Mouse (Mus musculus) c-Kit-positive CD71-positive TER-119-negative erythroid progenitor cells, embryonic 14.5 days (primary cell): ENCODE data around the gene Wdr46.
"Not testable (repeated sequence)": the region's sequence is repeated elsewhere in the genome, so short reads cannot be mapped to it uniquely, and the experiment has no call there.

ENCODE experiments used
- DNase-seq: peaks from one replicate; pipeline ENCODE4 v3.0.0-alpha.2; 2013; ENCODE audit warnings: low read depth

The Wdr46 gene

DNA sequence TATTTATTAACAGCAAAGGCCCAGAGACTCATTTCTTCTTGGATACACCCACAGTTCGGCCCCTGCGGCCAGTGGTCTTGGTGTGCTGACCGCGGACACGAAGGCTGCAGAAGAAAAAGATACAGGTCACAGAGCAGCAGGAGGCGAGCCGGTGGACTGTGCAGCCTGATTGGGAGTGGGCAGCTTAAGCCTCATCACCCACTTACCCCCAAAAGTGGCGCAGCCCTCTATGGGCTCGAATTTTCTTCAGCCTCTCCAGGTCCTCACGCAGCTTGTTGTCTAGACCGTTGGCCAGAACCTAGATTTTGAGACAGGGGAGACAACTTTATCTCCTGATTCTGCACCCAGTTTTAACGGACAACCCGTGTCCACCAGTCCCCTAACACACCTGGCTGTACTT is 11.6 kb downstream of the Wdr46 start:
- DNase-seq: not testable (repeated sequence)

DNA sequence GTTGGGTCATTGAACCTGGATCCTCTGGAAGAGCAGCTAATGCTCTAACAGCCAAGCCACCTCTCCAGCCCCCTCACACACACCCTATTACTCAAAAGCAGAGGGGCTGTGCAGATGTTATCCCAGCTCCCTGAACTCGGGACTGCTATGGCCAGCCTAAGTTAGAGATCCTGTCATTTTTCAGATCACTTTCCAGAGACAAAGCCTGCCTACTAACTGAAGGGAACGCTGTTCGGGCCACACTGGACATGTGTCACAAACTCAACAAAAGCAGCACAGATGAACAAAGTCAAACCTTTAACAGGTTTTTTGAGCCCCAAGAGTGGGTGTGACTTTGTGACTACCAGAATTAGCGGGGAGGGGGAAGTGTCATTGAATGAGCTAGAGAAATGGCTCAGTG is 12.4 kb downstream of the Wdr46 start:
- no peak for DNase-seq

DNA sequence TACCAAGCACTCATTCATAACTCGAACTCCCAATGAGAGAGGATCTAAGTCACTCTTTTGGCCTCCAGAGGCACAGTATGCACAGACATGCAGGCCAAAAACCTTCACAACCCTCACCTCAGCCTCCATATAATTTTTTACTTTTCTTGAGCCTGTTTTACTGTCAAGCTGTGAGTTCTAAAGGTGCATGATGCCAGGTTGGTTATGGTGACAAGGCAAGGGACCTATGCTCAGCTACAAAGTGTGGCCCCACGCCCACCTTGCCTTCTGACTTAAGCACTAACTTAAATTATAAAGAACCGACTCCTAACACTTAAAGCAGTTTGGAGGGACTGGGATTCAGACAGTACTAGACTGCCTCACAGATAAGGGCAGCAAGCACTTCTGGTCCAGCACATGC is 12.8 kb downstream of the Wdr46 start:
- DNase-seq: no peak

DNA sequence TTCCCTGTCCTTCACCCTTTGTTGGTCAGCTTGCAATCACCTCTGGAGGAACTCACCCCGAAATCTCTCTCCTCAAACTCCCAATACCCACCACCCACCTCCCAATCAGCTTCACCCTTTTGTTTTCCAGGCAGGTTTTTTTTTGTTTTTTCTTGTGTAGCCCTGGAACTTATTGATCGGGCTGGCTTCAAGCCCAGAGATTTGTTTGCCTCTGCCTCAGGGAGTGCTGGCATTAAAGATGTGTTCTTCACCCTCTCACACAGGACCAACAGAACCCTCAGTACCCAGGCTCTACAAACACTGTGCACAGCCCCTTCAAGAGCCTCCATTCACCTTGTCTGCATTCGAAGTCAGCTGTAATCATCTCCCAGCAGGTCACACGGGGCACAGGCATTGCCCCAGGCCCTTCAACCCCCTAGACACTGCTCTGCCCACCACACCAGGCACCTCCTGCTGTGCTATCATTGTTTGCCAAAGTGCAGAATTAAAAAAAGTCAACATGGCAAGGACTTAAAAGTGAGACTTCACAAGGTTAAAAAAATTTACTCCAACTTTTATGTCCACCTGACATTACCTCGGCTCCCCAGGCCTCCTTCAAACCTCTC is 13.6 kb downstream of the Wdr46 start:
- DNase-seq: no peak

DNA sequence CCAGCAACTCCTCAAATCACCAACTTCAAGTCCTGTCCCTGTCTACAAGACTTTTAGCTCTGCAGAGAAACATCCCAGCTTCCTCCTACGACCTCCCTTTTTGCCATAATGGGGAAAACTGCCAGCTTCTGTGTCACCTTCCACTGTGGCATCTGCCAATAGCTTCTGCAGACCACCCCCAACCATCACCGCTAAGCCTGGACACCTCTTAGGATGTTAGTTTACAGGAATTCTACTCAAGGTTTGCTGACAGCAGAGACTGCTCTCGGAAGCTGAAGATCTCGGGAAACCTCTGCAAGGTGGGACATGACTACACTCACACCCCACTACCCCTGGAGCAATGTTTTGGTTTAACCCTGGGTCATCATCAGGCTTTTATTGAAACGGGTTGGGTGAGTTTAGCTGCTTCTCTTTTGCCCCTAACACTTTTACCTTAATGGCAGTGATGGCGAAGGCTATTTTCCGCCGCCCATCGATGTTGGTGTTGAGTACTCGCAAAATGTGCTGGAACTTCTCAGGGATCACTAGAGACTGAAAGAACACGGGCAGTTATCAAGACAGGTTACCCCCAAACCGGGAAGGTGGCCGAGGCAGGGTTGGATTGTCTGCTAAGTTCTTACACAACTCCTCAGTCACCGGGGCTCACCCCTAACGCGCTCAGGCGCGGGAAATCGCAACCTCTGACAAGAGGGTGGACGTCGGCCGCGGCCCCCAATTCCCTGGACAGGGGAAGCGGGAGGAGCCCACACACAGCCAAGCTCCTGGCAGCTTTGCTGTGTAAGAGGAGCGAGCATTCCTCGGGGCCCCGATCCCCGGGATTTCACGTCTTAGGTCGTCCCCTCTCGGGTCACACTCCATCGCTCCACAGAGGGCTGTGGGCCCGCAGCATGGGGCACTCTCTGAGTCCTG is 14.4 kb downstream of the Wdr46 start:
- no peak for DNase-seq

DNA sequence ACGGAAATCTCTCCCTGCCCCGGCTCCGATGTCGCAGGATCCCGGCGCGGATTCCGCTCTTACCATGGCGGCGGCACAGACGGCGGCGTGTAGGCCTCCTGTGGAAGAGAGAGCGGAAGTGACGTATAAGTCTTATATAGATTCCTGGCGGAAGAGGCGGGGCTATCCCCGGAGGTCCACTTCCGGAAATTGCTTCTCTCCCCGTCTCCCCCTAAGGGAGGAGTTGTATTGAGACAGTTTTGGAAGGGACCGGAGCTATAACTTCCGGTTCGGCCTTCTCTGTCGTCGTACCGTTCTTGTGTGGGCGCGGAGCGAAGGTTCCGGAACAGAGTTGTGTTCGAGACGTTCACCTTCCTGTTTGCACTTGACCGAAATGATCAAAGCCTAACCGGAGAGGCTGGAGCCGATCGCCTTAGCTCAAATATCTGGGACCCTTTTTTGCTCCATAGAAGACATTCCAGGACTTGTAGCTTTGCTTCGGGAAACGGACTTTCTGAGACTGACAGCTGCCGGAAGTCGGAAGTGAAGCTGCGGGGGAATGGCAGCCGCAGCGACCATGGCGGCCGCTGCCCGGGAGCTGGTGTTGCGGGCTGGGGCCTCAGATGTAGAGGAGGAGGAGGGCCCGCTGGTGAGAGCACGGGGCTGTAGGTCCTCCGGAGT is 15.2 kb downstream of the Wdr46 start, which contains the start of the genes Vps52 and Rps18:
Gene Vps52 (plus strand): TSS at position 258 of the 660 bp plus-strand sequence.
Gene Rps18 (minus strand): TSS at position 447 of the 660 bp plus-strand sequence.
- peak; percentile 92 for DNase-seq

DNA sequence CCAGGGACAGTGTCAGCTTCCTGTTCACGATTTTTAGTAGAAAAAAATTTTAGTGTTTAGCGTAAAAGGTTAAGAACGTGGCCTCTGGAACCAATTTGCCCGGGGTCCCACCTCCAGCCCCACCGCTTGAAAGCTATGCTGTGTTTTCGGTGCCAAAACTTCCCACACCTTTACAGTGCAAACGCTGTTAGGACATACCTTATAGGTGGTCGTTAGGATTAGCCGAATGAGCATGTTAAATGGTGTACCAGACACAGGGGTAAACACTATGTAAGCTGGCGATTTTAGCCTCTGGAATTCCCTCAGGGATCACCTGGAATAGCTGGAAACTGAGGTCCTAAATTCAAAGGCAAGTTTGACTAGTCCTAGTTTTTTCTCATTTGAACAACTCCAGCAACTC is 15.9 kb downstream of the Wdr46 start:
- DNase-seq: no peak

DNA sequence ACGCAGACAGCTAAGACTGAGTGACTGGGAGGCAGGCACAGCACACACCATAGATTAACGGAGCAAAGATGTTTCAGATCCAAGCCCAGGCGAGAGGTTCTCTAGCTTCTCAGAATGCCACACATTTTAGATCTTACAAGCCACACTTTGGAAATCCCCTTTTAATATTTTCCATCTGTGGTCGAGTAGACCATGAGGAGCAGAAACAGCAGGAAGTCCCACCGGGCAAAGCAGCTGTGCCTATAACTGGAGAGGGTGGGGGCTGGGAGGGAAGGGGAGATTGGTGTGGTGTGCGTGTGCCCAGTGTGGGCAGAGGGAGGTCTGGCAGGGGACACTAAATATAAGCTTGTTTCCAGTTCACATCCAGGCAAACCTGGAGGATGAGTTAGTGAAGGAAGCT is 17.0 kb downstream of the Wdr46 start:
- no peak for DNase-seq

DNA sequence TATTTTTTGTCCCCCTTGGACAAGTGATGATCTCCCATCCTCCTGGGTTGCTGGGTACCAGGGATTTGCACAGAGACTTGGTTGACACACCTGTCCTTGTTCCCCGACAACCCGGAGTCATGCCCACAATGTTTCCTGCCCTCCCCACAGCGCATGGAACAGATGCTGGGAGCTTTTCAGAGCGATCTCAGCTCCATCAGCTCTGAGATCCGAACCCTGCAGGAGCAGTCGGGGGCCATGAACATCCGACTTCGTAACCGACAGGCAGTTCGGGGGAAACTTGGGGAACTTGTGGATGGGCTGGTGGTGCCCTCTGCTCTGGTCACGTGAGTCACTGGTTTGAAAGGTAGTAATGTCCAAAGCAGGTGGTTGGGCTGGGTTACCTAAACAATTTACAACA is 18.0 kb downstream of the Wdr46 start:
- DNase-seq: no peak

DNA sequence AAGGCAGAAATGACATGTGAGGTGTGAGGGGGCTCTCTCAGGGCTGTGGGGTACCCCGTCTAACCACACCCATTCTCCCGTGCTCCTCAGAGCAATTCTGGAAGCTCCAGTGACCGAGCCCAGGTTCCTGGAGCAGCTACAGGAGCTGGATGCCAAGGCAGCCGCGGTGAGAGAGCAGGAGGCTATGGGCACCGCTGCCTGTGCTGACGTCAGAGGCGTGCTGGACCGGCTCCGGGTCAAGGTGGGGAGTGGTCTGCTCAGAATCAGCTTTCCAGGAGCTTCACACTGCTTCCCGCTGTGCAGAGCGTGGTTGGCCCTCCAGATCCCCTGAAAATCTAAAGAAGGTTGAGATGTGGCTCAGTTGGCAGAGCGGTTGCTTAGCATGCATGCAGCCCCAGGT is 18.7 kb downstream of the Wdr46 start:
- no peak for DNase-seq

DNA sequence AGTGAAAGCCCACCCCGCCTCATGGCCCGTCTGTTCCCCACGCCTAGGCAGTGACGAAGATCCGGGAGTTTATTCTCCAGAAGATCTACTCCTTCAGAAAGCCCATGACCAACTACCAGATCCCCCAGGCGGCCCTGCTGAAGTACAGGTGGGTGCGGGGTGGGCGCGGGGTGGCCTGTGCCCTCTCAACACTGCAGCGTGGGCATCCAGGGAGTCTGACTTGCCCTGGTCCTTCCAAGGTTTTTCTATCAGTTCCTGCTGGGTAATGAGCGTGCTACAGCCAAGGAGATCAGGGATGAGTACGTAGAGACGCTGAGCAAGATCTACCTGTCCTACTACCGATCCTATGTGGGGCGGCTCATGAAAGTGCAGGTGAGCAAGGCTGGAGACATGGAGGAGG is 19.5 kb downstream of the Wdr46 start:
- DNase-seq: no peak

DNA sequence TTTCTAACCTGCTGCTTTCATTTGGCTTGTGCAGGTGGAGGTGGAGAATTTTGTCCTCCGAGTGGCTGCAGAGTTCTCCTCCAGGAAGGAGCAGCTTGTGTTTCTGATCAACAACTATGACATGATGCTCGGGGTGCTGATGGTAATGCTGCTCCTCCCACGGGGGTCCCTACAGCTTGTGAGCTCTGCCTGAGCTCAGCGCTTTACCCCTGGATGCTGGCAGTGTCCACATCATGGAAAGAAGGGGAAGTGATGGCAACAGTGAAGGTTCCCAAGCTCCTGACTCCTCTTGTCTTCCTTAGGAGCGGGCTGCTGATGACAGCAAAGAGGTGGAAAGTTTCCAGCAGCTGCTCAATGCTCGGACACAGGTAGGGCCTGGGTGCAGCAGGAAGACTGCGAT is 22.4 kb downstream of the Wdr46 start:
- DNase-seq: no peak

DNA sequence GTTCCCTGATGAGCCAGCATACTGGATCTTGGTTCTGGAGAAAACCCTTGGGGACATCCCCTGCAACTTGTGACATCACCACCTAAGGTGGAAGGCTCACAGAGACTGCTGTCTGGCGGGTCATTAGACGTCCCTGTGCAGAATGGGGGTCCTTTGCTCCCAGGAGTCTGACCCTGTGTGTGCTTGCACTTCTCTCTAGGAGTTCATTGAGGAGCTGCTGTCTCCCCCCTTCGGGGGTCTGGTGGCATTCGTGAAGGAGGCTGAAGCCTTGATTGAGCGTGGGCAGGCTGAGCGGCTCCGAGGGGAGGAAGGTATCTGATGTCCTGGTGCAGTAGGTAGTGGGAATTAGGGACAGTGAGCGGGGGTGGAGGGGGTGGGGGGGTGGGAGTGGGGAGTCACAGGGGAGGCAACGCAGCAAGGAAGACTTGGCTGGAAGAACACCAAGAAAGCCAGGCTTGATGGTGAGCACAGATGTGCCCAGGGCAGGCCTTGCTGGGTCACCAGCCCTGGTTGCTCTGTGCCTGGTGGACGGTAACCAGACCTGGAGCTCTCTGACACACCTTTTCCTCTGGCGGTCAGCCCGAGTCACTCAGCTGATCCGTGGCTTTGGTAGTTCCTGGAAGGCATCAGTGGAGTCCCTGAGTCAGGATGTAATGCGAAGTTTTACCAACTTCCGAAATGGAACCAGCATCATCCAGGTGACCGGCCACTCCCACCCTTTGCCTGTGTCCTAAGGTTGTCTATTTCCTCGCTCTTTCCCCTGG is 24.8 kb downstream of the Wdr46 start:
- no peak for DNase-seq

DNA sequence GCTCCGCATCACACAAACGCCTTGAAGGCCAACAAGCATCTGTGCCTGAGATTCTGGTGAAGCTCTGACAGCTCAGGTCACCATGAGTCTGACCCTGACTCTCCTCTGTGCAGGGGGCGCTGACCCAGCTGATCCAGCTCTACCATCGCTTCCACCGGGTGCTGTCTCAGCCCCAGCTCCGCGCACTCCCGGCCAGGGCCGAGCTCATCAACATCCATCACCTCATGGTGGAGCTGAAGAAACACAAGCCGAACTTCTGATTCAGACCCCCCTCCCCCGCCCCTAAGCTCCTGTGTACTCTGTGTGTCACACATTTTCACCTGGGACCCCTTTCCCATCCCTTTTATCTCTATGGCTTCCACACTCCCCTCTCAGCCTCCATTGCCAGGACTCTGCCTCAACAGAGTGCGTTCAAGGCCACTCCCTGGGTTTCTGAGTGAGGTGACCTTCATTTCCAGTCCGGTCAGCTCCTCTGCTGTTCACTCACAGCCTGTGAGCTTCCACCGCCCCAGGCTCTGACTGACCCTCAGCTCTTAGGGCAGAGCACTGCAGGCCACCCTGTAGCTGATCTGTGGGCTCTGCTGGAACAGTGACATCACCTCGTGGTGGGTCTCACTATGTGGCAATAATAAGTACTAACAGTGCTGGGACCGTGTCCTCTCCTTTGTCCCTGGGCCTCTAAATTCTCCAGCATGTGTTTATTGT is 25.5 kb downstream of the Wdr46 start:
- DNase-seq: no peak

DNA sequence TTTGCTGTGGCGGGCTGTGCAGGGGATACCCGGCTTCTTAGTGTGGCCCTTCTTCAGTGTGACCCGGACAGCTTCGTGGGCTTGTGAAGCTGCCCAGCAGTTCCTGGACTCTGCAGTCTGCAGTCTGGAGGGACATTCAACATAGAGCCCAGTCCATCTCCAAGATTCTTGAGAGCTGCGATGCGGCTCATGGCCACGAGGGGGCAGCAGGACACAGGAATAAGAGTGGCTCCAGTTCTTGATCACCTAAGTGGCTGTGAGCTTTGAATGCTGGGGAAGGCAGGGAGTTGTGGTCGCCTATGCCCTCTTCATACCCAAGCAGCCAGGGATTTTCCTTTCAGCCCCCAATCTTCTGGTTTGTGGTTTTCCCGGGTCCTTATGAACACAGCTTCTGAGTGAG is 28.0 kb downstream of the Wdr46 start:
- no peak for DNase-seq

DNA sequence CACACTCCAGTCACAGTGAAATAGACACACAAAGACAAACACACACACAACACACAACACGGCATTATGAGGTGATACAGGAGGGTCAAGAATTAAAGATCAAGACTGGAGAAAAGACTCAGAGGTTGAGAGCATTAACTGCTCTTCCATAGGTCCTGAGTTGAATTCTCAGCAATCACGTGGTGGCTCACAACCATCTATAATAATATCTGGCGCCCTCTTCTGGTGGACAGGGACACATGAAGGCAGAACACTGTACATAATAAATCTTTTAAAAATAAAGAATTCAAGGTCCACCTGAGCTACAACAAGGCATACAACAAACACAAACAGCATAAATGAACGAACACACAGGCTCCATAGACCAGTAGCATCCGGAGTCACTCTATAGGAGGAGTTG is 28.5 kb downstream of the Wdr46 start:
- no peak for DNase-seq

DNA sequence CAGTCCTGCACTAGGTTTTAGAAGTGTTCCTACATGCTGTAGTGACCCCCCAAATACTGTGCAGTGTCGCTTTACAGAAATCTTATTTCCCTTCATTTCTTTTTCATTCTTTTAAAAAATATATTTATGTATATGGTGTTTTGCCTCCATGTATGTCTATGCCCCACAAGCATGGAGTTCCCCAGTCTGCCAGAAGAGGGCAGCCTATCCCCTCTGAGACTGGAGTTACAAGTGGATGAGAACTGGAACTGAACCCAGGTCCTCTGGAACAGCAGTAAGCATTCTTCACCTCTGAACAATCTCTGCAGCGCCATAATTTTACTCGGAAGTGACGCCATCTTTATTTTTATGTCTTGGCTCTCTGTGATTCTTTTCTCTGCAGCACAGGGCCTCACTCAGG is 28.9 kb downstream of the Wdr46 start:
- no peak for DNase-seq

DNA sequence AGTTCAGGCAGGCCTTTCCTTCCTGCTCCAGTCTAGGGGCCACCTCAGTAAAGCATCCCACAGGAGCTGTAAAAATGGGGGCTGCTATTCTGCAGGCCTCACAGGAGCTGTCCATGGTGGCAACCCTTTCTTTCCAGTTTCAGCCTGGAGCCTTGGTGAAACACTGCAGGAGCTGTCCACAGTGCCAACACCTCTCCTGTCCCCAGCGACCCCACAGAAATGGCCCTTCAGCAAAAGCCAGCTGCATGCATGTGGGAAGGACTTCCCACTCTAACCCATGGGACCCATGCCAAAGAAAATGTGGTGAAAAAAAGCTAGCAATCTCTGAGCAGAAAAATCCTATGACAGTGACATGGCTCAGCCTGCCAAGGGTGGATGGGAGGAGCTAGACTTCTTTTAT is 32.2 kb downstream of the Wdr46 start:
- no peak for DNase-seq

DNA sequence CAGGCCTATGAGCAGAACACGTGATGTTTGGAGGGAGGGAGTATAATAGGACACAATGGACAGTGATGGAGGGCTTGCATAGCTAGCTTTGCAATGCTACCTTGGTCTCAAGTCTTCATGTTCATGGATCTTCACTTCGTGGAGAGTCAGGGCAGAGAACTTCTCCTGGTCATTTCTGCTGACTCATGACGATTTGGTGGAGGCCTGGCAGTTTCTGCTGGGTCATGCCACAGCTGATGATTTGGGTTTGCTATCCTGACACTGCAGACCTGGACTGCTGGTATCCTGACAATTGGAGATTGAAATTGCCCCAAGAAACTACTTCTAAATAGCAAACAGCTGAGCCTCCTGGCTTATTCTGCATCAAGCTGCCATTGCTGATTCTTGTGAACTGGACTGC is 33.1 kb downstream of the Wdr46 start:
- no peak for DNase-seq

DNA sequence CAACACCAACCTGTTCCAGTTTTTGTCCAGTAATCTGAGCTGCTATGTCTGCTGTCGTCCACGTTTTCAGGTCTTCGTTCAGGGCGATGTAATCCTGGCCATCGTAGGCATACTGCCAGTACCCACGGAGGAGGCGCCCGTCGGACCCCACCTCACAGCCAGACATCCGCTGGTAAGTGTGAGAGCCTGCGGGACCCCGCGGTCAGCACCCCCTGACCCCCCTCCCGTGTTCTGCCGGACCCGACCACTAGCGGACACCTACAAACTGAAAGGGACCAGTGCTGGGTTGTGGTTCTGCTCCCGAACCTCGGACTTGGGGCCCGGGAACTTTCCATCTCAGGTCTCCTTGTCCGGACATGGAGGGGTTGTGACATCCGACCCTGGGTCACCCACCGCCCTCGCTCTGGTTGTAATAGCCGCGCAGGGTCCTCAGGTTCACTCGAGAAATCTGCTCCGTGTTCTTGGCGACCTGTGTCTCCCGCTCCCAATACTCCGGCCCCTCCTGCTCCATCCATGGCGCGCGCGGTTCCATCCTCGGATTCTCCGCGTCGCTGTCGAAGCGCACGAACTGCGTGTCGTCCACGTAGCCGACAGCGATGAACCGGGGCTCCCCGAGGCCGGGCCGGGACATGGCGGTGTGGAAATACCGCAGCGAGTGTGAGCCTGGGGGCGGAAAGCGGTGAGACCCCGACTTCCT is 37.5 kb downstream of the Wdr46 start:
- no peak for DNase-seq

DNA sequence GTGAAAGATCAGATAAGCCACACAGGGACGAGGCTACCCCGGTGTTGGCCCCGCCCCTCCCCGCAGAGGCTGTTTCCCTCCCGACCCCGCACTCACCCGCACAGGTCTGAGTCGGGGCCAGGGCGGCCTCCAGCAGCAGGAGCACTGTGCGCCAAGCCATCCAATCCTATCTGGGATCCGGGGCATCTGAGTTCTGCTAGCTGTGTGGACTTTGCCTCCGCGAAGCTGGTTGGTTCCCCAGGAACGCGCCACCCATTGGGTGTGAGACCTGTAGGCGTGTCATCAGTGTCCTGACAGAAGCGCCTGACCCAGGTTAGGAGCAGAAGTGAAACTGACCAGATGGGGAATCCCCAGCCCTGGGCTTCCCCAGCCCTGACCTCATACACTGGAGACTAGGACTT is 38.2 kb downstream of the Wdr46 start:
- no peak for DNase-seq
